Comparison of ENCODE assay signal across 10 mouse cellular contexts in the genomic region with DNA sequence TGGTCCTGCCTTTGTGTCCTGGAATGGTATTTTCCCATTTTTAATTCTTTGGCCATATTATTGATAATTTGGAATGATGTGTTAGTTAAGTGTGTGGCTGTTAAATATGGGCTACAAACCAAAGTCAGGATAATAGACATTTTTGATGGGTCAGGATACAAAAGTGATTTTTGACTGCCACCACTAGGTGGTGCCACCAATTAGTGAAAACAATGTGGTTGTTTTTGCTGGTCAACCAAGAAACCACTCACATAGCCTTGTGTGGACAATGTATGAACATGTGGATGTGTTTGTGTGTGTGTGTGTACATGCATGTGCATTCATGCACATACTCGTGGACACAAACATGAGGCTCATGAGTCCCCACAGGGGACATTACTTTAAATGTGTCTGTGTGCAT. TPM values are rescaled to one million over a fixed set of nuclear protein-coding genes. Genes with fewer than 3 reads are reported as not detected.
DNase-seq lines count a peak whose midpoint lies in the region; ATAC-seq and TF ChIP-seq lines count a peak whose summit lies in the region.
"Had no signal": no experiment of that assay in that cellular context is flagged by ENCODE, and none has a peak within 500 bp of the region (broad histone marks: within the 10 kb centered on the region; RNA-seq: fewer than 3 reads in every experiment).

No protein-coding gene starts in this region.

- no peak overlapping the region for H3K4me2 ChIP-seq in lung, postnatal 0 days (replicated peaks; ENCODE audit: low read depth, low read length)

- no peak overlapping the region for H3K4me3 ChIP-seq in heart, adult 2 months
- H3K4me3 ChIP-seq in lung, postnatal 0 days (ENCODE audit: low read depth, low read length) = no peak overlapping the region

- WGBS in heart, adult 2 months = 8% methylated on average over 1 of the region's 1 CpGs
- WGBS in lung, postnatal 0 days = 14% methylated on average over 1 of the region's 1 CpGs

- TF ChIP-seq CTCF in heart, adult 2 months (IDR thresholded peaks at IDR 0.05) = peak; percentile 84
- TF ChIP-seq CTCF in lung, postnatal 0 days (IDR thresholded peaks at IDR 0.05) = peak; percentile 88

- H3K4me1 ChIP-seq in heart, adult 2 months (ENCODE audit: control insufficient read depth, insufficient read depth, low read length) = peaks cover 24% of the 10 kb centered on the region
- H3K4me1 ChIP-seq in lung, postnatal 0 days (ENCODE audit: insufficient read depth, low read depth, low read length) = peaks cover 21% of the 10 kb centered on the region; the same call in 1 of the 2 replicates

- no peaks in the 10 kb centered on the region for H3K79me2 ChIP-seq in heart, adult 2 months (replicated peaks; ENCODE audit: control insufficient read depth, insufficient read depth, low read length)

- TF ChIP-seq EP300 in heart, adult 2 months (IDR thresholded peaks at IDR 0.05; ENCODE audit: insufficient read depth, low read depth, low read length) = no peak
- TF ChIP-seq EP300 in lung, postnatal 0 days (IDR thresholded peaks at IDR 0.05) = no peak

- no peaks in the 10 kb centered on the region for H3K27me3 ChIP-seq in heart, adult 2 months (ENCODE audit: control insufficient read depth, insufficient read depth, low read length)
- no peaks in the 10 kb centered on the region for H3K27me3 ChIP-seq in lung, postnatal 0 days (replicated peaks; ENCODE audit: insufficient read depth, low read length)

- intact Hi-C loops in heart, adult 2 months (cut with DNase I) = loop anchor here (1.0 to 2.0 kb wide), 2 partner anchors 19 to 38 kb away; no protein-coding TSS in a partner anchor

- peak overlapping the region; percentile 31; the same call in 1 of the 2 replicates for H3K27ac ChIP-seq in heart, adult 2 months
- H3K27ac ChIP-seq in lung, postnatal 0 days (ENCODE audit: low read length) = no peak overlapping the region

- ATAC-seq in lung, postnatal 0 days = no peak

- peak; percentile 49 to 53 for DNase-seq in heart, adult 2 months
- DNase-seq in heart, adult 11 months = no peak
- DNase-seq in thymus, postnatal 14 days = peak; percentile 17
- DNase-seq in thymus, postnatal 10 days (ENCODE audit: low spot score in 2 of 2) = no peak
- DNase-seq in c-Kit-positive CD71-positive TER-119-positive erythroid progenitor cells, embryonic 14.5 days (ENCODE audit: low spot score) = peak; percentile 27
- DNase-seq in lung, postnatal 0 days (ENCODE audit: low spot score) = peak; percentile 79
- no peak for DNase-seq in left cerebral cortex, adult 11 months (ENCODE audit: low spot score)
- DNase-seq in frontal cortex, postnatal 14 days (ENCODE audit: low spot score in 2 of 2) = no peak

- H3K9me3 ChIP-seq in lung, postnatal 0 days (ENCODE audit: low read length) = no peaks in the 10 kb centered on the region

- TF ChIP-seq POLR2A in heart, adult 2 months (IDR thresholded peaks at IDR 0.05; ENCODE audit: insufficient read depth, low read depth, low read length) = no peak

- H3K36me3 ChIP-seq in heart, adult 2 months (ENCODE audit: control insufficient read depth, insufficient read depth, low read length) = no peaks in the 10 kb centered on the region
- H3K36me3 ChIP-seq in lung, postnatal 0 days (ENCODE audit: insufficient read depth, low read length) = no peaks in the 10 kb centered on the region

- no peak overlapping the region for H3K9ac ChIP-seq in heart, adult 2 months (ENCODE audit: low read depth, low read length)
- no peak overlapping the region for H3K9ac ChIP-seq in lung, postnatal 0 days (replicated peaks; ENCODE audit: low read depth)

RNA-seq across cellular contexts. Expression of a gene that starts 2.2 kb away (rescaled TPM):
- 1 to 10 TPM; 4.0 to 4.7 TPM for total RNA-seq in heart, adult 2 months (2021)
- polyA plus RNA-seq in heart, adult 2 months (2012; rRNA removed) = 8.8 and 10.7 TPM in 2 replicates
- polyA plus RNA-seq in lung, postnatal 0 days (2015; fragmentation: Nextera tagmentation; extraction: Ambion mirVana) = 11.8 and 19.3 TPM in 2 replicates

RNA-seq across cellular contexts. Expression of a gene that starts 5.1 kb away (rescaled TPM):
- 1 to 10 TPM; 4.4 to 4.8 TPM for total RNA-seq in heart, adult 2 months (2021)
- polyA plus RNA-seq in heart, adult 2 months (2012; rRNA removed) = 5.2 and 7.8 TPM in 2 replicates
- polyA plus RNA-seq in lung, postnatal 0 days (2015; fragmentation: Nextera tagmentation; extraction: Ambion mirVana) = 5.7 and 8.1 TPM in 2 replicates
- polyA plus RNA-seq: neural tube, embryonic 14.5 days had no signal

RNA-seq across cellular contexts. Expression of a gene that starts 14.7 kb away (rescaled TPM):
- total RNA-seq in heart, adult 2 months (2021) = not detected
- not detected in 2 replicates for polyA plus RNA-seq in heart, adult 2 months (2012; rRNA removed)
- polyA plus RNA-seq in lung, postnatal 0 days (2015; fragmentation: Nextera tagmentation; extraction: Ambion mirVana) = 0.17 TPM in 1 of 2 replicates, not detected in the other
- total RNA-seq: layer of hippocampus, postnatal 14 days had no signal
- polyA plus RNA-seq: neural tube, embryonic 14.5 days had no signal

RNA-seq across cellular contexts. Expression of a gene that starts 24.2 kb away (rescaled TPM):
- total RNA-seq in heart, adult 2 months (2021) = not detected
- polyA plus RNA-seq in heart, adult 2 months (2012; rRNA removed) = not detected in 2 replicates
- polyA plus RNA-seq in lung, postnatal 0 days (2015; fragmentation: Nextera tagmentation; extraction: Ambion mirVana) = not detected in 2 replicates
- total RNA-seq: layer of hippocampus, postnatal 14 days had no signal
- polyA plus RNA-seq: neural tube, embryonic 14.5 days had no signal

RNA-seq across cellular contexts. Expression of a gene that starts 46.0 kb away (rescaled TPM):
- not detected for total RNA-seq in heart, adult 2 months (2021)
- not detected in 2 replicates for polyA plus RNA-seq in heart, adult 2 months (2012; rRNA removed)
- not detected in 2 replicates for polyA plus RNA-seq in lung, postnatal 0 days (2015; fragmentation: Nextera tagmentation; extraction: Ambion mirVana)
- total RNA-seq: layer of hippocampus, postnatal 14 days had no signal
- polyA plus RNA-seq: neural tube, embryonic 14.5 days had no signal

Comparison
In these comparisons a context has a peak if more than half of its experiments do, and no peak if none do; other contexts are left out.
1. DNase-seq: peak in heart, adult 2 months (2 of 2), thymus, postnatal 14 days (single experiment), c-Kit-positive CD71-positive TER-119-positive erythroid progenitor cells, embryonic 14.5 days (single experiment) and lung, postnatal 0 days (single experiment); none in heart, adult 11 months (single experiment), thymus, postnatal 10 days (0 of 2), left cerebral cortex, adult 11 months (single experiment) and frontal cortex, postnatal 14 days (0 of 2).